Mouse (Mus musculus) skeletal muscle tissue, adult 2 months (tissue): Measurements from ENCODE around the gene Itpr2.

Experiments
- DNase-seq: peaks from one replicate; pipeline ENCODE4 v3.0.0-alpha.2; 2012; ENCODE audit warnings: low read depth, low spot score

Gene Itpr2

GRCm38 (mm10) chr6:146113085-146113484 lies 388.9 kb downstream of the Itpr2 start:
- DNase-seq: no peak

DNA sequence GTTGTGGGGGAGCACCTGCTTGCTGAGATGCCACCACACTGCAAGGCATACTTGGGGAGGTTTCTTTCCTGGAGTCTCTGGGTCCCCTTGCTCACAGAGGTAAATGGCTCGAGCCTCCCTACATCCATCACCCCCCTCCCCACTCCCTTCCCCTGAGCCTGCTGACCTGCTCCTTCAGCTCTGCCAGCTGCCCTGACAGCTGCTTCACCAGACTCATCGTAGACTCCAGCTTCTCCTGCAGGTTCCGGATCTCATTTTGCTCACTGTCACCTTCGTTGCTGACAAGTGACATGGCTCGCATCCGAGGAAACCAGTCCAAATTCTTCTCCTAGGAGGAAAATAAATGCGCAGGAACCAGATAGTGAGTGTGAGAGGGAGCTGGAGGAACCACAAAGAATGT lies 389.8 kb downstream of the Itpr2 start:
- no peak for DNase-seq

- DNase-seq: no peak
These were observed 390.2 kb downstream of the Itpr2 start for GRCm38 (mm10) chr6:146111781-146112180.

GRCm38 (mm10) chr6:146110832-146111741 lies 390.9 kb downstream of the Itpr2 start:
- DNase-seq: no peak

DNA sequence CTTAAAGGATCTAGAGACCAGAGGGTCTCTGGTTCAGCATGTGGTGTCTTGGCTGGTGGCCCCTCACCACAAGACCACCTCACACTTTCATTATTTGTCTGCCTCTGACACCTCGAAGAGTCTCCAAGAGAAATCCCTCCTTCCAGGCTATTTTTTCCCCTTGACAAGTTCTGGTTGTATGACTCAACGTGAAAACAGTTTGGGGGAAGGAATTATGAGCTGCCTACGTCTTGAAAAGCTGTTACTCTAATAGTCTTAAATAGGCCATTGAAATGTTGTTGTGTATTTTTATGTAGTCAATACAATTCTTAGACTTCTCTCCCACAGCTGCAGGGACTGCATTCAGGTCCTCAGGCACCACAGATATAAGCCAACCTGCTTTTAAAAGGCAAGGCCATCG lies 391.6 kb downstream of the Itpr2 start:
- no peak for DNase-seq

DNA sequence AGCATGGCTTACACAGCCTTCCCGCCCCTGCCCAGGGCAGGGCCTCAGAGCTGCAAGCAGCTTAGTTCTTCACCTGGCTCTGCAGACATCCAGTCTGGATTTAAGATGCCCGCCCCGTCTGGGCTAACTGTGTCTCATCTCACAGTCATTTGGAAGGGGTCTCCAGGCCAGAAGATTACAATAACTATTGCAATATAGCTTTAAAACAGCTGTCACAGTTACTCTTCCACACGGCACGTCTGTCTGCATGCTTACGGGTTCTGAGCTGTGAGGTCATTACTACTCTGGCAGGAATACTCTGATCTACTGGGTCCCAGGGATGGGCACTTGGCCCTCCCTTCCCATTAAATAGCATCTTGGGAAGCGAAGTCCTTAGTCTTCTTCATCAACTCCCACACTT lies 393.3 kb downstream of the Itpr2 start:
- DNase-seq: no peak

DNA sequence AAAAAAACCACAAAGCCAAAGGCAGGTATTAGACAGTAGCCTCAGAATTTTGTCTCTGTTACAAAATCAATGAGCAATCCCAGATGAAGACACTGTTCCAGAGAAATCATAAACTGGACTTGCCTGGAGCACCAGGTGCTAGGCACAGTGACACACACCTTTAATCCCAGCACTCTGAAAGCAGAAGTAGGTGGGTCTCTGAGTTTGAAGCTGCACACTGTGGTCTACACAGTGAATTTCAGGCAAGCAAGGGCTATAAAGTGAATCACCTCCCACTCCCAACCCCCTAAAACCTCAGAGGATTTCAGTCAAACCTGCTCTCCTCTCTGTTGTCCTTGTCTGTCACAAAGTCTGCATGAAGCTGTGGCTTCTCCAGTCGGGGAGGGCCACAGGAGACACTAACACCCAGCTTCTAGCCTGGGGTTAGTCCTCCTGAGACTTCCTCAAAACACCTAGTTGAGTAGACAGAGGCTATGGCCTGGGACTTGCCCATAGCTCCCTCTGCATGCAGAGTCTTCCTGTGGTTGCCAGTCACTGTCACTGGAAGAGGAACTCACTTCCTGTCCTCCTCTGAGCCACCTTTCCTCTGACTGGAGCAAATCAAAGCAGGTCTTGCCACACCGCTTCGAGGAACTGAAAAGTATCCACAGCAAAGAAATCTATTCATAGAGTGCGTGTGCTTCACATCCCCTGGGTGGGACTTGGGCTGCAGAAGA lies 394.7 kb downstream of the Itpr2 start:
- DNase-seq: no peak

DNA sequence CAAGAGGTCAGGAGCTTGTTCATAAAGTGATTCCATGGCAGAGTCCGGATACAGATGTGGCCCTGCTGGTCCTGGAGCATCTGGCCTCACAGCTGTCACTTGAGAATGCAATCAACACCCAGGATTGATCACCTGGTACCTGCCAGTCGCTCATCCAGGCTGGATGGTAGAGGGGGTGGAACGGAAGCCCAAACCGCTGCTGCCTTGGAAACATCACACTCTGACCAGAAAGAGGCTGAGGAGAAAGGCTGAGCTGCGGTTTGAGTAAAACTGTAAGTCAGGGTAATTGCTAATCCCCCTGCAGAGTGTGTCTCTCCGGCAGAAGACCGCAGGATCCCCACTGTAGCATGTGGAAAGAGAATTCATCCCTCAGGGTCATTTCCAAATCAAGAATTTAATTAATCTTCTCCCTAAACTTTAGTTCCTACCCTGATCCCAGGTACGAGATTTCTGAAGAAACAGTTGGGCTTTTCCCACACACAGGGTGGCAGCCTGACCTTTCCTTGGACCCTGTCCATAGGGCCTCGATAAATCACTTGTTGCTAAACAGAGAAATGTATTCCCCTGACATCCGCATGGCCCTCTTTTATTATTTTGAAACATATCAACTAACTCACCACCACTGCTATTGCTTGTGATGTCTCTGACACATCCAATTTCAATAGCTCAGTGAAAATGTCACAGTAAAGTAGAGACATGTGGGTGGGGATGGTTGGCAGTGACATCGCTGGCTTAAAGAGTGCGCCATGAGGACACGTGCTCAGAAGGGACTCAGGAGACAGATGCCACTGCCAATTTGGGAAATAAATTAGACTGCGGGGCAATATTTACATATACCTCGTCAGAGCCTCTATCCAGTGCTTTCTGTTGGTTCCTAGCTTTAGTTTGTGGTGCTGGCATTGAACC lies 418.7 kb downstream of the Itpr2 start:
- no peak for DNase-seq

- DNase-seq: no peak
These were observed 419.5 kb downstream of the Itpr2 start for GRCm38 (mm10) chr6:146082476-146082875.

- no peak for DNase-seq
These were observed 420.4 kb downstream of the Itpr2 start for GRCm38 (mm10) chr6:146081578-146081977.

DNA sequence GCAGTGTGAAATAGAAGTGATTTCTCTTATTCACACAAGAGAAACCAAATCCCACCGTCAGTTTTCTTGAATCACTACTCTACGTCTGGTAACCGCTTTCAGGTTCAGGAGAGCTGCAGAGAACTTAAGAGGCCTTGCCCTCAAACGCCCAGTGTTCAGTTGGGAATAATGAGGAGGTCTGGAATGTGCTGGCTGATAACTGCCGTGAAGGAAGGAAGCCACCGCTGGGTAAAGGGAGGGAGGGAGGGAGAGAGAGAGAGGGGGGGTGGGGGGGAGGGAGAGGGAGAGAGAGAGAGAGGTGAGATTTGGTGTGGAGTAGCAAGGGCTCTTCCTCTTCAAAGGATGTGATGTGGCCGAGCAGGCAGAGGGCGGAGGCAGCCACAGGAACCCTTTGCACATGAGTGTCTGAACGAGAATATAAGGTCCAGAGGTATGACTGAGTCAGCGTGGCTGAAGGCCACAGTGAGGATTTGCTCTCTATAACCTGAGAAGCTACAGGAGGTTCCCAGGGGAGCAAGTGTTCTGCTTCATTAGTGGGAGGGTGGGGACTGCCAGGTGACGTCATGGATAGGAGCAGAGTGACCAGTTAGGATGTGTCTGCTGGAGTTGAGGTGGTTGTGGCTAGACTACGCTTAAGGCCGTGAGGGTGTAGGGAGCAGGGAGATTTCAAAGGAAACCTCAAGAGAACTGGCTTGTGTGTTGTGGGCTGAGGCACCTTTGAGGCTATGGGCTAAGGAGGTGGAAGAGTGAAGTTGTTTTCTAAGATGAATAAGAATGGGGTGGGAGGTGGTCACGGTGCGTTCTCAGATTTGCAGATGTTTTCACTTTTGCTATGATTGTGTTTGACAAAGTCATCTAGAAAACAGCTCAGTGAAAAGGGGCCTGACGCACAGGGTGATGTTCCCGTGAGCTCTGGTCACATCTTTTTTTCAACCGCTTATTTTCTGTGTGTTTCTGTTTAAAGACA lies 421.2 kb downstream of the Itpr2 start:
- no peak for DNase-seq

- DNase-seq: no peak
These were observed 422.1 kb downstream of the Itpr2 start for GRCm38 (mm10) chr6:146079734-146080443.

GRCm38 (mm10) chr6:146079261-146079660 lies 422.8 kb downstream of the Itpr2 start:
- peak; percentile 78 for DNase-seq

DNA sequence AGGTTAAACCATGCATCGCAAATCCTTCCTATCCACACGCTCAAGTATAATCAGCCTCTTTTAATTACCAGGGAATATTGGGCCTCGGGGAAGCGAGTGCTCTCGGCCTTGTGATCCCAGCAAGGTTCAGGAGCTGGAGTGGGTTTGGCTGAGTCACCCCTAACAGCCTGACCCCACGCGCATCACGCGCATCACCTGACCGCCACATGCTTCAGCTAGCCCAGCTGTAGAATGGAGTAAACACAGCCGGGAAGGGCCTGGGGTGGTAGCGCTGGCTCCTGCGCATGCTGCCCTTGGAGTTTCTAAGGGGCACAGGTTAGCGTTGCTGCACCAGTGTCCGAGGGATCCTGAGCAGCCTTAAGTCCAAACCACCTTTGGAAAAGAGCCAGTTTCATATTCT lies 423.9 kb downstream of the Itpr2 start:
- DNase-seq: no peak

DNA sequence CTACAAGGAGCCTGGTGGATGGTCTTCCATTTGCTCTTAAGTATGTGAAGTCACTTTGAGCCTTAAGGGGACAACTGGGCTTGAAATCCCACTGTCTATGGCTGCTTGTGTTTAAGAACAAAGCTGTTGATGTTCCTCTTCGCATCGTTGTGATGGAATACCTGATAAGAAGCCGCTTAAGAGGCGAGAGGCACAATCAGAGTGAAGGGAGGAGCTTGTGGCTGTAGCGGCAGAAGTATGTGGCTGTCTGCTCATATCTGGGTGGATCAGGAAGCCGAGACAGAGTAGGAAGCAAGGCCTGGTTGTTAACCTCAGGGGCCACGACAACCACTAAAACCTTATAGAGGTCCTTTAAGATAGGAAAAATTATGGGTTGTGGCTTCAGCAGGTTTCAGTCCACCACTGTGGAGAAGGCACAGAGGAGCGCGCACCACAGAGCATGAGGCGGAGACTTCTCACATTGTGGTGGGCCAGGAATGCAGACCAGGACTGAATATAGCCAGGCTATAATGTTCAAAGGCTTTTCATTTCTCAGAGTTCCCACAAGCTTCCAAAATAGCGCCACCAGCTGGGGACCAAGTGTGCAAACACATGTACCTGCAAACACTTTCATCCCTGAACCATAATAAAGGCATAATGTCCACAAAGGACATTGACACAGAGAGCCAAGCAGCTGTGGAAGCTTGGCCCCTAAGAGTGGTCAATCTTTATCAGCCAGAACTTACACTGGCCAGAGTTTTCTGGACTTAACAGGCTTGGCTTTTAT lies 424.7 kb downstream of the Itpr2 start:
- DNase-seq: no peak

DNA sequence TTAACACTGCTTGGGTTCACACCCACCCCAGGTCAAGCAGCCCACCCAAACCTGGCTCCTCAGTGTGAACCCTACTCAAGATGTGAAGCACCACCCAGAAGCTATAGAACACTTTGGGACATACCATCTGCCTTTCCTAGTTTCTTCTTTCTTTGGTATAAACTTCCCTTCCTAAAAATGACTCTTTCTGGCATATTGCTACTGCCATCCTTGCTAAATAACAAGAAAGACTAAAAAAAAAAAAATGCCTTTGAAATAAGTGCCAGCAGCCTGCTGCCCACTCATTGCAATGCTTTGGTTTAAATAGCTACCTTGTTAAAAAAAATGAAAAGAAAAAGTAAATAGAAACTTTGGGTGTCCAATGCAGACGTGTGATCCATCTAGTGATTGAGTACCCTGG lies 429.2 kb downstream of the Itpr2 start:
- DNase-seq: no peak

- DNase-seq: no peak
These were observed 430.1 kb downstream of the Itpr2 start for GRCm38 (mm10) chr6:146071883-146072282.
